Mouse (Mus musculus) right cerebral cortex, postnatal 25 days (tissue): ENCODE data around the gene Tango2.
A peak's percentile ranks its signal among the peaks of the same experiment; 100 is the strongest.
"Not testable (repeated sequence)": the region's sequence is repeated elsewhere in the genome, so short reads cannot be mapped to it uniquely, and the experiment has no call there.

Experiments
- DNase-seq: peaks from one replicate; pipeline ENCODE4 v3.0.0; 2022

The Tango2 gene

DNA sequence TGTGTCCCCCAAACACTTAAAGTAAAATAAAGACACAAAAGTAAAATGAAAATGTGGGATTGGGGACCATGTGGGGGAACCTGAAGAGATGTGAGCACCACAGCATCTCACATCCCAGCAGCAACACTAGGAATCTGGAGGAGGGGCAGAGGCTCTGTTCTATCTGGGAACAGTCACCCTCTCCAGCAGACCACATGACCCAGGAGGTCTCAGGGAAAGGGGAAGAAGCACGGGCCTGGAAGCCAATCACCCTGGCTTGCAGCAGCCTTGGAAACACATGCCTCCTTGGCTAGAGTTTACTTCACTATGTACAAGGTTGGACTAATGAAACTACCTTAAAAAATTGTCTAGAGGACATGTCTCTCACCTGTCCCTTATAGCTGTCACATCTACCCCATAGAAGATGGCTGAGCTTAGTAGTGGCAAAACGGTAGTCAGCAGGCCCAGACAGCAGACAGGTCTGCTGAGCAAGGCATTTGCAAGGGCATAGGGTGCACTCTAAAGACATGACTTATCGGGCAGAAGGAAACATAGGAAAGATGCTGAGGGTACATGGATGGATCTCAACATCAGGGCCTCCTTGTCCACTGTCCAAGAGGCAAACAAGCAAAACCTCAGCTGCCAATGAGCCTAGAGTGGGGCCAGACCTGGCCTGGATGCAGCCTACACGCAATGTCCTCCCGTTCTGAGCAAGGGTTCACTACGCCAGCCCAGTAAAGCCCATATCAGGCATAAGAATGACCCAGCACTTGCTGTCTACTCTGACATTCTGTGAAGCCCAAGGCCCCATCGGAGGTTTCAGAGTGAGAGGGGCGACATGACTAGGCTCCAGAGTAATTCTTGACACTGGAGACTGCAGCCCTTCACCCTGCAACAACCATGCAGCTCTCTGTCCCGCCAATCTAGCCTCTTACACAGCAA lies 5.0 kb downstream of the Tango2 start:
- no peak for DNase-seq

- DNase-seq, result no peak
Measured at GRCm38 (mm10) chr16:18342076-18342475, 5.8 kb downstream of the Tango2 start.

GRCm38 (mm10) chr16:18341605-18342004 lies 6.3 kb downstream of the Tango2 start:
- no peak for DNase-seq

- DNase-seq, result no peak
Measured at GRCm38 (mm10) chr16:18339866-18340265, 8.0 kb downstream of the Tango2 start.

DNA sequence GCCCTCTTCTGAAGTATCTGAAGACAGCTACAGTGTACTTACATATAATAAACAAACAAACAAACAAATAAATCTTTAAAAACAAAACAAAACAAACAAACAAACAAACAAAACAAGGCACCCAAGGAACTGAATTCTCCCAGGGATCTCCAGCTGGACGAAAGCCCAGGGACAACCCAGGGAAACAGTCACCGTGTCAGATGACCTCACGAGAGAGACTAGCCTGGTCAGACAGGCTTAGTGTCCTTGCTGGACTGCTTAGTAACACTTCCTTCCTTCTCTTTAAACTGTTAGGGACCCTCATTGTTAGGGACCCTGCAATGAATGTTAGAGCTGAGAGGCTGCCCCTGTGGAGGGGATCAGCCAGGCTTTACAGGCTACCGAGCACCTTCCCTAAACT lies 10.6 kb downstream of the Tango2 start:
- DNase-seq, result no peak

- DNase-seq, result no peak
Measured at GRCm38 (mm10) chr16:18335981-18336380, 11.9 kb downstream of the Tango2 start.

DNA sequence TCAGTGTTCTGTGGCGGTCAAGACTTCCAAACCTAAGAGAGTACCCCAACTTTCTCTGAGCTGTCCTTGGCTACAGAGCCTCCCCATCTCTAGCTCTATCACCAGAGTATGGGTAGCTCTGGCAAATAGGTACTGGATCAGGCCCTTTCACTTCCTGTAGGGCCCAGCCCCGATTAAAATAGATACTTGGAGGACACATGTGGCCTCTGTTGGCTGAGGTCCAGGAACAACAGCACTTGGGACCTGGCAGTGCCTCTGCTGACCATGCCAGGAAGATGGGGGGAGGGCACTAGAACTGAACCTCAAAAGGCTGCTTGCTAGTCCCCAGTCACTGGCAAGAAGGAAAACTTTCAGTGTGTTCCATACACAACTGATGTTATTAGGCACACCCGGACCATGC lies 13.9 kb downstream of the Tango2 start:
- DNase-seq, result no peak

DNA sequence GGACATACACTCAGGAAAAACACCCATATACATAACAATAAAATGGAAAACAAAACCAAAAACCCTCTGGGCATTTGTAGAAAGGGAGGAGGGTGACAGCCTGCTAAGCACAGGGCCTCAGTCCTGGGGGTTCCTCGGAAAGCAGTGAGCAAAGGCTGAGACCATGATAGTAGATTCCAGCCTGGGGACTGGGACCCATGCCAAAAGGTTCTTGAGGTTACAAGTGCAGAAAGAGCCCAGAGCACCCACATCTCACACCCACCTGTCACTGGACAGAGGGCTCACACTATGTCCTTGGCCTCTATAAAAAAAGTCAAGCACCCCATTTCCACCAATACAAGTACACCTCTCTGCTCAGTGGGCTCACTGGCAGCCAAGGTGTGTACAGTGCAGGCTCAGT lies 19.4 kb downstream of the Tango2 start:
- DNase-seq, result no peak

GRCm38 (mm10) chr16:18327936-18328335 lies 20.0 kb downstream of the Tango2 start:
- no peak for DNase-seq

DNA sequence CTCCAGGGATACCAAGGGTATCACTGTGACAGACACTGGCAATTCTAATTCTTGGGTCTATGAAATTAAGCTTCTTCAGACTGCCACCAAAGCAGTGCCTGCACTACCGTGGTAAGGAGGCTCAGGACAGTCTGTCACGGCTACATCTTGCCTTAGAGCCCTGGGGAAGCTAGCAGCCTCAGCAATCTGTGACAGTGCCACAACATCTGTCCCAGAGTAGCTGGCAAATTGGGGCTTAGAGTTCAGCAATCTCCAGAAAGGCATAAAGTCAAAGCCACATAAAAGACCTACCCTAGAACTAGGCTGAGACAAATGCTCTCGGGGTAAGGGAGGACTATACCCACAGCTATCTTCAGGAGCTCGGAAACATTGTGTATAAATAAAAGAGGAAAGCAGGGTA lies 22.2 kb downstream of the Tango2 start:
- DNase-seq, result no peak

- DNase-seq, result no peak
Measured at GRCm38 (mm10) chr16:18324031-18324430, 23.9 kb downstream of the Tango2 start.

DNA sequence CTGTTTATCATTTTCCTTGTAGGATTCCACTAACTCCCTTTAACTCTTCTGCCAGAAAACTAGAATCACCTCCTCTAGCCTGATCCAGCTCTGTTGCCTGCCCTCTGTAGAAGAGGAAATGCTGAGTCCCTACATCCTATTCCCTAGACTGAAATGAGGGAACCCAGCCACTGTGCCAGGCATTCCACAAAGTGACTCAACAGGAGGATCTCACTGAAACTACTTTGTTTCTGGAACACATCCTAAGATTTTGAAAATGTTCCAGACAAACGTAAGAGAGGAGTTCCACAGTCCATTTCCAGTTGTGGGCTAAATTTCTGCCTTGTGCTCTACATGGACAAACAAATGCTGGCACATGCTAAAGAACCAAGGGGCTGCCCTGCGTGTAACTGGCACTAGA lies 24.4 kb downstream of the Tango2 start:
- no peak for DNase-seq

- no peak for DNase-seq
Measured at GRCm38 (mm10) chr16:18321443-18321842, 26.5 kb downstream of the Tango2 start.

GRCm38 (mm10) chr16:18318992-18319391 lies 28.9 kb downstream of the Tango2 start:
- DNase-seq, result no peak

- DNase-seq, result no peak
Measured at GRCm38 (mm10) chr16:18308159-18308558, 39.7 kb downstream of the Tango2 start.

DNA sequence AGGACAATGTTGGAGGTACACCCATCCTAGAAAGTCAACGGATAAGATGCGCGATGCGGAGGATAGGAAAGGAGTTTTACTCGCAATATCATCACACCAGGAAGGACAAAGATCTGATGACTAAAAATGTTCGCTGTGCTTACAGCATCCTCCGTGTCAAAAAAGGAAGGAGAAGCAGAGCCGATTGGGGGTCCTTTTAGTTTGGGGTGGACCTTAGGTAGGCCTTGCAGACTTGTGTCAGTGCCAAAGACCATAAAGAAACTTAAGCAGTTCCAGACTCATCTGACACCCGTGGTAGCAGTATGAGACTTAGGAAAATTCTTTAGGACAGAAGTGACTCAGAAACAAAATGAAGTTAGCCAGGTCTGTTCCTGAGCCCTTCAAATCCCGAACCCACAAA lies 58.3 kb downstream of the Tango2 start:
- DNase-seq, result not testable (repeated sequence)

DNA sequence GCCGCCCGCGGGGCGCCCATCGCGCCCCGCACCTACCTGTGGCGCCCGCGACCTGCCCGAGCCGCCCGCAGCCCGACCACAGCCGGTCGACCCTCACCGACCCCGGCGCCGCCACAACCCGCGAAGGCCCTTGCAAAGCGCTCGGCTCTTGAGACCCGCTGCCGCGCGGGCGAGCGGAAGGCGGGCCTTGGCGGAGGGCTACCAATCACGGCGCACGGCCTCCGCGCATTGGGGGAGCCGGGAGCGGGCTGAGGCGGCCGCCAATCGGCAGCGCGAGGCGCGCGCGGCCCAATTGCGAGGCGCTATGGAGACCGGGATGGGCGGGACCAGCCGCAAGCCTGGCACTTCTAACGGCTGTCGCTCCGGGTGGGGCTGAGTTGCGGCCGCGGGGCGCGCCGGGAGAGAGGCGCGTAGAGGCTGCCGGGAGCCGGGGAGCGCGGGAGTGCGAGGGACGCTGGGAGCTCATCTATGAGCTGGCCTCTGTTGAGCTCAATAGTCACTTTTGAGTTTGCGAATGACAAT lies 58.8 kb downstream of the Tango2 start, which contains the start of gene Dgcr8:
Gene Dgcr8, minus strand, starts transcription at position 180 of the 522 bp plus-strand sequence.
- DNase-seq, result peak; percentile 100

DNA sequence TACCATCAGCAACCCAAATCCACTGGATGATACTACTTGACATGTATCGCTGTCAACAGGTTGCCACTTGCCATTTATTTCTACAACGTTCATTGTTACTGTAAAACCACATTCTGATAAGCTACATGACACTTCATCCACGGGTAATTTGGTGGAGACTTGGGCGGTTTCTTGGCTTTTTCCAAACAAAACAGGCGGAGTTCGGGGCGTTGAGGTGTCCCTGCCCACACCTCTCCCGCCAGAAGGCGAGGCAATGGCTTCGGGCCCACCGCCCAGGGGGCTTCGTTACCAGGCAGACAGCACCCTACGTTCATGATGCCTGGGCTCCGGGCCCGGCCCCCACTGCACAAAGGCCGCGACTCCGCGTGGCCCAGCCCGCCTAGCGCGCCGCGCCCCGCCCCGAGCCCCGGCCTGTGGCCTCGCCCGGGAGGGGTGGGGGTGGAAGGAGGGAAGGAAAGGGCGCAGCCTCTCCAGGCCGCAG lies 59.3 kb downstream of the Tango2 start:
- no peak for DNase-seq

- no peak for DNase-seq
Measured at GRCm38 (mm10) chr16:18288166-18288565, 59.7 kb downstream of the Tango2 start.

DNA sequence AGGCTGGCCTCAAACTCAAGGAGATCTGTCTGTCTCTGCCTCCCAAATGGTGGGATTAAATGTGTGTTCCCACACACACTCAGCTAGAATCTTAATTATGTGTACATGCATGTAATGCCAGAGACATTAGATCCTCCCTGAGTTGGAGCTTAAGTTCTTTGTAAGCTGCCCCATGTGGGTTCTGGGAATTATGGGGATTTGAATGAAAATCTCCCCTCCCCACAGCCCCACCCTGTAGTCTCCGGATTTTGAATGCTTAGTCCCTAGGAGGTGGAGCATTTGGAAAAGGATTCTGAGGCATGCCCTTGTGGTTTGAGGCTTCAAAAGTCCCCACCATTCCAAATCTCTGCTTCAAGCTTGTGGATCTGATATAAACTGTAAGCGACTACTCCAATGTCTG lies 72.7 kb downstream of the Tango2 start:
- no peak for DNase-seq

DNA sequence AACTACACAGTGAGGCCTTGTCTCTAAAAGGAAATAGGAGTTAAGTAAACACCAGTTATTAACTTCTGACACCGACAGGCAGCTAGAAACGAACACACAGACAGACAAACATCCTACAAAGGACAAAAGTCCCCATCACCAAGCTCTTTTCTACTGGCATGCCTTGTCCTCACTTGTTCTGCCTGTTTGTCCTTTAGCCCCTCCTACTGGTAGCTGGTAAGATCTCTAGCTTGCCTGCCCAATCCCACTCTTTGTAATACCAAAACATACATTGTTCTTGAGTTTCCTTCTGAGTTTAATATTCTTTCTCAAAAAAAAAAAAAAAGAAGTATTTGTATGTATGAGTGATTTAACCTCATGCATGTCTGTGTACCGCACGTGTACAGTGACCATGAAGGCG lies 79.7 kb downstream of the Tango2 start:
- DNase-seq, result no peak

- no peak for DNase-seq
Measured at GRCm38 (mm10) chr16:18265024-18265423, 82.9 kb downstream of the Tango2 start.

- no peak for DNase-seq
Measured at GRCm38 (mm10) chr16:18258221-18258620, 89.7 kb downstream of the Tango2 start, which contains the start of gene Gm49776. Gm49776 (minus strand) TSS chr16:18258321.

DNA sequence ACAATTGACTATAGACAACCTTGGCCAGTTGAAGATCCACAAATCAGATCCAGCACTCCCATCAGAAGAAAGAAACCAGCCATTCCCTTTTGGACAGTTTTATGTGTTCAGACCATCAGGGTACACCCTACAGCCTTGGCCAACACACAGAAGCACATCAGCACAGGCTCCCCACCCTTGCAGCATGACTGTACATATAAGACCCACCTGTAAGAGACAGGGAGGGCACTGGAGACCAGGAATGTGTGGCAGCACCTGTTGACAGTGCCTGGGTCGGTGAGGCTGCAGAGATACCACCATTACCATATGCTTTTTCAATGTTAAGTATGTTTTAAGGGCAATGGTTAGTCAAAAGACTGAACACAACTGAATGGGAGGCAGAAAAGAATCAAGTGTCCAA lies 94.0 kb downstream of the Tango2 start:
- no peak for DNase-seq
